Mouse (Mus musculus): ENCODE measurements around the gene Opalin. TPM values are rescaled to one million over a fixed set of nuclear protein-coding genes. Genes with fewer than 3 reads are reported as not detected.

Opalin gene
- polyA plus RNA-seq (2016; fragmentation: Nextera tagmentation; extraction: Ambion mirVana) = not detected in 2 replicates

DNA sequence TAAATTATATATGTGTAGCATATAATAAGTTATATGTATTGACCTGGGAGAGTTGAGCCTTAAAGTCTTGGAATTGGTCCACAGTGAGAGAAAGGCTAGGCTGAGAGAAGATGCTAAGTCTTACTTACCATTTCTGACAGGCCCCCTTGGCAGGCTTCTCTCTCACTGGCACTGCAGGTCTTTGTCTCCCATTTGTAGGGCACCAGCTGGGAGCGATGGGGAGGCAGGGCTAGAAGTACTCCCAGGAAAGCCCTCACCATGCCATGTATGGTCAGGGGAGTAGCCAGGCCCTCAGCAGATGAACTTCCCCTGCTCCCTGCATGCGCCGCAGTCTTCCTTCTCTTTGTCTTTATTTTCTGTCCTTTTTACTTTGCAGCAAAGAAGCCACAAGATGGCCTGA is at the start of gene Opalin:
Gene Opalin, minus strand, starts transcription at position 208 of the 400 bp plus-strand sequence.
- H3K36me3 ChIP-seq (replicated peaks) = no peaks in the 10 kb centered on the region
- 82% methylated on average over 3 of the region's 3 CpGs for WGBS
- no peak for DNase-seq (ENCODE audit: extremely low spot score, low spot score)

DNA sequence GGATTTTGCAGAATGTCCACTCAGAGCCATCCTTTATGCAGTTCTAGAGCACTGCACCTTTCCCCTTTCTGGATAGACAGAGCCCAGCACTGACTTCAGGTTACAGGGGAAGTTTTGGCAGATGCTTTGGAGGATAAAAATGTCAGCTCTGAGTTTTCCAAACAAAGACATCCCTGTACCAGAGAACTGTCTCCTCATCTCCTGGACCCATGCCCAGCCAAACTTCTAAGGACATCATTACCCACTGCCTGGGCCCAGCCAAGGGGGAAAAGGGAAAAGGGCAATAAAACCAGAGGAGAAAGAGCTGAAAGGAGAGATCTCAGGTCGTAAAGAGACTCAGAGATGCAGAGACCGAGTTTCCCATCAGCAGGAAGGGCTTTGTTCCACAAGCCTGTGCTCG is 46.1 kb upstream of the Opalin start:
- Histone ChIP-seq H3K4me3 (no peak overlapping the region), H3K27ac (0 out of 2 replicates have a peak overlapping the region, but pooled peaks have one; percentile 2), H3K4me1 (peaks cover 13% of the 10 kb centered on the region), H3K27me3 (ENCODE audit: poor library complexity, severe bottlenecking) (peaks cover 15% of the 10 kb centered on the region; the same call in 1 of the 2 replicates), H3K9me3 (no peaks in the 10 kb centered on the region), H3K36me3 (replicated peaks) (no peaks in the 10 kb centered on the region)
- no peak for DNase-seq (ENCODE audit: extremely low spot score, low spot score)
- 26% methylated on average over 3 of the region's 3 CpGs for WGBS

More for the DNA sequence above, at the start of gene Opalin:
- no peaks in the 10 kb centered on the region for H3K9me3 ChIP-seq
- H3K4me3 ChIP-seq = no peak within 1 kb of the TSS
- no peaks in the 10 kb centered on the region for H3K27me3 ChIP-seq (ENCODE audit: poor library complexity, severe bottlenecking)
- peaks cover 10% of the 10 kb centered on the region for H3K4me1 ChIP-seq
- H3K27ac ChIP-seq = no peak within 1 kb of the TSS

DNA sequence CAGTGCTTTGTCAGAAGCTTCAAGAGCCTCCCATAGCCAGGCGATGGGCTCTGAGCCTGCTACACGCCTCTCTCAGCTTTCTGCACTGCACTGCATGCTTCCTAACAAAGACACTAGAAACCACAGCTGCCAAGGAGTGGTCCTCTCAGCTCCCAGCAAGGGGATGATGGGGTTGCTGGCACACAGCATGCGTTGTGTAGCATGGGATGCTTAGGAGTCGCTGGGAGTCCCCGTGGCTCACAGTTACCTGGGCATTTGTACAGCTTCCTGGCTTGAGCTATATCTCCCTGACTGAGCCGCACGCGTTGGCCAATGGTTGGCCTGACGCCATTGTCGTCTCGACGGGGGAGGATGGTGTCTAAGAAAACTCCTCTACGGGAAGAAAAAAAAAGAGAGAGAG is 43.0 kb upstream of the Opalin start:
- Histone ChIP-seq H3K4me1 (peaks cover 20% of the 10 kb centered on the region), H3K27me3 (ENCODE audit: poor library complexity, severe bottlenecking) (peaks cover 36% of the 10 kb centered on the region), H3K36me3 (replicated peaks) (no peaks in the 10 kb centered on the region), H3K4me3 (no peak overlapping the region), H3K27ac (0 out of 2 replicates have a peak overlapping the region, but pooled peaks have one; percentile 20), H3K9me3 (no peaks in the 10 kb centered on the region)
- WGBS = 90% methylated on average over 13 of the region's 13 CpGs
- no peak for DNase-seq (ENCODE audit: extremely low spot score, low spot score)

DNA sequence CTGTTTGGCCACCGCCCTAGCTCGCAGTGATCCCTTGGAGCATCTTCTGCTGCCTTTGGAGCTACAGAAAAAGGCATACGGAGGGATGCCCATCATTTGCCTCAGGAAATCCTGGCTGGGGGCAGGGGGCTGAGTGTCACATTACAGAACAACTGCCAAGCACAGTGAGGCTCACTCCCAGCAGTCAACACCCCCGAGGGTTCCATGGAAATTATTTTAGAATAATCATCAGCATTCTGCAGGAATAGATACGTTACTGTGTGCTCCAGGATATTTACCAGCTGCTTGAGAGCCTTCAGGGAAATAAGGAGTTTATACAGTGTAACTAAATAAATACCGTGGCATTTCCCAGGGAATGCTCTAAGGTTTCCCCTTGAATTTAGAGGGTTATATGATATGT is 41.4 kb upstream of the Opalin start:
- Histone ChIP-seq H3K36me3 (replicated peaks) (no peaks in the 10 kb centered on the region), H3K4me3 (no peak overlapping the region), H3K27ac (no peak overlapping the region), H3K27me3 (ENCODE audit: poor library complexity, severe bottlenecking) (peaks cover 41% of the 10 kb centered on the region), H3K9me3 (no peaks in the 10 kb centered on the region), H3K4me1 (peaks cover 36% of the 10 kb centered on the region)
- DNase-seq (ENCODE audit: extremely low spot score, low spot score) = no peak
- 72% methylated on average over 6 of the region's 6 CpGs for WGBS

DNA sequence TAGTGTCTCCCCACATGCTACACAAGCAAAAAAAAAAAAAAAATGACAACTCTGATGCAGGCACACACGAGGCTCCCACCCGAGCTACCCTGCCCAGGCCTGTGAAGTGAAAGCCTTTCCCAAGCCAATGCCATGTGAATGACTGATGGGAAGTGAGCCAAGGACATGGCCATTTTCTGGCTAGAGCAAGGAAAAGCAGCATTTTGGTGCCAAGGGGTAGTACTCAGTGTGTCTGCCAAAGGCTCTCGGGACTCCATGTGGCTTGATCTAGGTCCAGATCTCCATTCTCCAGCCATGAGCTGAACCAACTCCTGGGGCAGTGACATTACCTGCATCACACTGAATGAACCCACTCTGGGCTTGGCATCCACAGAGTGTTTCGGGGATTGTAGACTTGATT is 40.4 kb upstream of the Opalin start:
- no peaks in the 10 kb centered on the region for H3K36me3 ChIP-seq (replicated peaks)
- H3K9me3 ChIP-seq = no peaks in the 10 kb centered on the region
- H3K27me3 ChIP-seq (ENCODE audit: poor library complexity, severe bottlenecking) = peaks cover 52% of the 10 kb centered on the region
- no peak overlapping the region for H3K27ac ChIP-seq
- 92% methylated on average over 4 of the region's 4 CpGs for WGBS
- no peak for DNase-seq (ENCODE audit: extremely low spot score, low spot score)
- H3K4me1 ChIP-seq = peaks cover 39% of the 10 kb centered on the region
- no peak overlapping the region for H3K4me3 ChIP-seq

DNA sequence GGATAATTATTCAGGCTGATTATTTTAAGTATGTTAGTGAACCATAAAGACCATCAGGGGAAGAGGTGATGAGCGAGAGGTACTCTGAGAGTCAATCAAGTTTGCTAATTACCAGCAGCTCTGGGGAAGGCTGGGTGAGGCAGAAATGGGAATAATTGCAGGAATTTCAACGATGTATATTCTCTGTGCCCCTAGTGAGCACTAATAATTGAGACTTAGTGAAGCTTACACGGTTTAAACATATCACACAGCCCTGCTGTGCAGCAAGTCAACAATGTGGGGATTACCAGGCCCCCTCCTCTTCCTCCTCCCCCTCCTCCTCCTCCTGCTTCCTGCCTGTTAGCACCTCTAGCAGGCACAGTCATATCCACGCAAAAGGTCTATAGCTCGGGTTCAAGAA is 37.7 kb upstream of the Opalin start:
- DNase-seq (ENCODE audit: extremely low spot score, low spot score) = no peak
- Histone ChIP-seq H3K36me3 (replicated peaks) (no peaks in the 10 kb centered on the region), H3K9me3 (no peaks in the 10 kb centered on the region), H3K27ac (peak overlapping the region; percentile 69), H3K27me3 (ENCODE audit: poor library complexity, severe bottlenecking) (peaks cover 70% of the 10 kb centered on the region), H3K4me3 (peak overlapping the region; percentile 8; the same call in 1 of the 2 replicates), H3K4me1 (peaks cover 58% of the 10 kb centered on the region)
- WGBS = 19% methylated on average over 5 of the region's 5 CpGs

DNA sequence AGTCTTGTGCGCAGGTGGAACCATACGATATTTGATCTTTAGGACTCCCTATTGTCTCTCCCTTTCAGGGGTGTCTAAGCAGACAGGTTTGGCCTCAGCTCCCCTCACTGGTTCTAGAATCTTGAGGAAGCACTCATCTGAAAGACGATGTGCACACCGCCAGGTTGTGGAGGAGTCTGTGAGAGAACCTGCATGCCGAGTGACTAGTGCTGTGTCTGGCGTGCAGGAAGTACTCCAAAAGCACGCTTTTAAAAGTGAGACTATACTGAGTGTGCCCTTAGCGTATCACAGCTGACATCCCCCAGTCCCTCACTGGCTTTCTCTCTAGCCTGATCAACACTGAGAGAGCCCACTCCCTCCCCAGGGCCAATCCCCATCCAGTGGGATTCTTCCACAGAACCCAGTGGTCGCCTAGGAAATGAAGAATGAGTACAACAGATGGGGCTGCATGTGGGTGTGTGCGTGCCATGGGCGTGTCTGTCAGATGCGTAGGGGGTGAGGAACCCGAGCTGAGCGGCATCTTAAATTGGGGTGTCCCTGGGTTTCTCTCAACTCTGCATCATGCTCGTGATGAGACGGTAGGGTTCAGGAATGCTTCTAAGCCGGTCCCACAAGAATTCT is 37.1 kb upstream of the Opalin start:
- Histone ChIP-seq H3K4me1 (peaks cover 64% of the 10 kb centered on the region), H3K4me3 (peak overlapping the region; percentile 8; the same call in 1 of the 2 replicates), H3K9me3 (no peaks in the 10 kb centered on the region), H3K36me3 (replicated peaks) (no peaks in the 10 kb centered on the region), H3K27me3 (ENCODE audit: poor library complexity, severe bottlenecking) (peaks cover 66% of the 10 kb centered on the region), H3K27ac (peak overlapping the region; percentile 69)
- DNase-seq (ENCODE audit: extremely low spot score, low spot score) = peak; percentile 60
- WGBS = 53% methylated on average over 17 of the region's 17 CpGs

DNA sequence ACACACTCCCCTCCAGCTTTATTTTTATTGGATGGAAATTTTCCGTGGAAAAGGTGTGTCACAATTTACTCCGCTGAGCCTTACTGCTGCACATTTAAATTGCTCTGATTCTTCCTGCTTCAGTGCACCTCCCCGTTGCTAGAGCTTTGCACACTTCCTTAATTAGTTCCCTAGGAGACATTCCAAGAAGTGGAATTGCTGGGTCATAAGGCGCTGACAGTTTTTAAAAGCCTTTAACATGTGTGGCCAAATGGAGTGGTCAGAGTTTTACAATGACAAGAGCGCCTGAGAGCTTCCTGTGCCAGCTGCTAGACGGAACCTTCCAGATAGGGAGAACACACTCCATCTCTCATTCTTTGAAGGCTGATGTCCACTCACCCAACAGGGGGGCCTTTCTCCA is 35.7 kb upstream of the Opalin start:
- peaks cover 62% of the 10 kb centered on the region for H3K27me3 ChIP-seq (ENCODE audit: poor library complexity, severe bottlenecking)
- H3K4me1 ChIP-seq = peaks cover 70% of the 10 kb centered on the region
- DNase-seq (ENCODE audit: extremely low spot score, low spot score) = no peak
- H3K27ac ChIP-seq = no peak overlapping the region
- WGBS = 58% methylated on average over 6 of the region's 6 CpGs
- H3K9me3 ChIP-seq = no peaks in the 10 kb centered on the region
- H3K4me3 ChIP-seq = no peak overlapping the region
- no peaks in the 10 kb centered on the region for H3K36me3 ChIP-seq (replicated peaks)

DNA sequence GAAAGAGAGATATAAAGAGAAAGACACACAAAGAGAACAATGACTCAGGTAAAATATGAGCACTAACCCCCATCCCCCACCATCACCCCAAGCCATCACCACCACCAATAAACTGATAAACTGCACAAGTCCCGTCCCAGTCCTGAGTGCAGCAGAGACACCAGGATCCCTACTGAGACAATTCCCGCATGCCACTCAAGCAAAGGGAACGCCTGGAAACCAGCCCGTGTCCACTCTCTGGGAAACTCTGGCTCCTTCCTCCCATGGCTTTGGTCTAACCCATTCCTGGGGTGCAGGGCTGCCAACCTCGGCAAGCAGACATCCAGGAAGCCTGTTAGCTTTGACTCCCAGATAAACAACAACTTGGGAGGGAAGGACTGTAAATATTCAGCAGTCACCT is 33.1 kb upstream of the Opalin start:
- H3K27ac ChIP-seq = peak overlapping the region; percentile 52
- peaks cover 71% of the 10 kb centered on the region for H3K27me3 ChIP-seq (ENCODE audit: poor library complexity, severe bottlenecking)
- no peak overlapping the region for H3K4me3 ChIP-seq
- WGBS = 47% methylated on average over 5 of the region's 5 CpGs
- no peak for DNase-seq (ENCODE audit: extremely low spot score, low spot score)
- H3K9me3 ChIP-seq = no peaks in the 10 kb centered on the region
- H3K36me3 ChIP-seq (replicated peaks) = no peaks in the 10 kb centered on the region
- H3K4me1 ChIP-seq = peaks cover 81% of the 10 kb centered on the region

DNA sequence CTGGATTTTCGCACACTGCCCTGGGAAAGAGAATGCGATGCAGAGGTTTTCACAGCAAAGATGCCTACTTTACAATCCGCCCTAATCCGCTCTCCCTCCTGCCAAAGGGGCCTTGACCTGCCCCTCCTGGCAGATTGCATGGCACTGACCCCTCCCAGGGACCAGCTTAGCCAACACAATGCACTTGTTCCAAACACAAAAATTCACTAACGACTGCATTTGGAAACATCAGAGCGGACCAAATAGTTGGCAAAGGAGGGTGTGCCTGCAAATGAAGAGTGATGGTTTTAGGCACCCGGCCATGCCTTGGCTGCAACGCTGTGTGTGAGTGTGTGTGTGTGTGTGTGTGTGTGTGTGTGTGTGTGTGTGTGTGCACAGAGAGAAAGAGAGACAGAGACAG is 32.6 kb upstream of the Opalin start:
- H3K27ac ChIP-seq = peak overlapping the region; percentile 52
- 39% methylated on average over 8 of the region's 8 CpGs for WGBS
- peaks cover 74% of the 10 kb centered on the region for H3K27me3 ChIP-seq (ENCODE audit: poor library complexity, severe bottlenecking)
- DNase-seq (ENCODE audit: extremely low spot score, low spot score) = no peak
- H3K9me3 ChIP-seq = no peaks in the 10 kb centered on the region
- no peak overlapping the region for H3K4me3 ChIP-seq
- H3K36me3 ChIP-seq (replicated peaks) = no peaks in the 10 kb centered on the region
- peaks cover 77% of the 10 kb centered on the region for H3K4me1 ChIP-seq

DNA sequence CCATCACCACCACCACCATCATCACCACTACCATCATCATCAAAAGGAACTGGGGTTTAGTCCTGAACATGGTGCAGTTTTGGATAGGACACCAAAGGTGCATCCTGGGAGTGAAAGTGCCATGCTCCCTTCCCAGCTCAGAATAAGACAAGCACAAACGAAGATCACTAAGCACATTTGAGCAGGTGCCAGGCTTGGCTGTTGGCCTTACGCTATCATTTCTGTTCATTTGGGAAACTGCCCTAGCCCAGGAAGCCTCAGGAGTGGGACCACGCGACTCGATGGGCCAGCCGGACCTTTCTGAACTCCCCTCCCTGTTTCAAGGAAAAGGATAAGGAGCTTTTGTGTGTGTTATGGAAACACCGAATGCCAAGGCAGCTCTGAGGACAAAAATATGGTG is 31.8 kb upstream of the Opalin start:
- Histone ChIP-seq H3K9me3 (no peaks in the 10 kb centered on the region), H3K27me3 (ENCODE audit: poor library complexity, severe bottlenecking) (peaks cover 75% of the 10 kb centered on the region)
- WGBS = 87% methylated on average over 7 of the region's 7 CpGs

DNA sequence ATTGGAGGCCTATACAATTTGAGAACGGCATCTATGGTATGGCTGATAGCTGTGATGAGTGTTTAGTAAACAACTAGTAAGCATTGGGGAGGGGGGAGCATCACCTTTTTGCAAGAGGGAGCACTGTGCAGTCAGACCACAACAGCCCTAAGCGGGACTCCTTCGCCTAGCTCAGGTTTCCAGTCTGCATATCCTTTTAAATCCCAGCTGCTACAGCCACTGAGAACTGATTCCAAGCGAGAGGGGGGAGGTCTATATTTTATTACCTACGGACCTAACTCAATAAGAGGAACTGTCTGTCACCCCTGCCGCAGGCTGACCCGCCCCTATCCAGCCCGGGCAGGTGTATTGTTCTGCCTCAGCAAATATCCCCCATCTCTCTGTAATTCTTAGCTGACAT is 30.6 kb upstream of the Opalin start:
- Histone ChIP-seq H3K36me3 (replicated peaks) (no peaks in the 10 kb centered on the region), H3K27ac (no peak overlapping the region), H3K4me1 (peaks cover 57% of the 10 kb centered on the region), H3K27me3 (ENCODE audit: poor library complexity, severe bottlenecking) (peaks cover 64% of the 10 kb centered on the region), H3K9me3 (no peaks in the 10 kb centered on the region), H3K4me3 (no peak overlapping the region)
- WGBS = 78% methylated on average over 8 of the region's 8 CpGs
- DNase-seq (ENCODE audit: extremely low spot score, low spot score) = no peak

More for the DNA sequence above, 31.8 kb upstream of the Opalin start:
- Histone ChIP-seq H3K4me1 (peaks cover 68% of the 10 kb centered on the region), H3K4me3 (no peak overlapping the region), H3K36me3 (replicated peaks) (no peaks in the 10 kb centered on the region), H3K27ac (peak overlapping the region; percentile 49; the same call in 1 of the 2 replicates)
- no peak for DNase-seq (ENCODE audit: extremely low spot score, low spot score)

DNA sequence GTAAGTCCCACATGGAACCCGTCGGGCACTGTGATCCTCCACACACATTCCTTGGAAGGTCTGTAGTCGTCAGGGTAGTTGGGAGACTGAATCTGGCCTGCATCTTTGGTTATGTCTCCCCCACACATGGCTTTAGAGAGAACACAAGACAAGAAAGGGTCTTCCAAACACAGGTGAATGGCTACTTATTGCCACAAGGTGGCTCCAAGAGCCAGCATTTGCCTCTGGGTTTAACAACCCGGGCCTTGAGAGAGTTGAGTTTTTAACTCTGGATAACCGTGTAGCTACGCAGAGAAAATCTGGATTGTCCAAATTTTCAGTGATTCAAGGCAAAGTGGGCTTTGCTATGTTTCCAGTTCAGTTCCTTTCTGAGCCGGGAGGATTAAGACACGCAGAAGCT is 28.0 kb upstream of the Opalin start:
- no peak overlapping the region for H3K27ac ChIP-seq
- H3K36me3 ChIP-seq (replicated peaks) = no peaks in the 10 kb centered on the region
- WGBS = 46% methylated on average over 8 of the region's 8 CpGs
- peaks cover 47% of the 10 kb centered on the region for H3K27me3 ChIP-seq (ENCODE audit: poor library complexity, severe bottlenecking)
- peaks cover 40% of the 10 kb centered on the region for H3K4me1 ChIP-seq
- H3K9me3 ChIP-seq = no peaks in the 10 kb centered on the region
- no peak for DNase-seq (ENCODE audit: extremely low spot score, low spot score)
- no peak overlapping the region for H3K4me3 ChIP-seq

Data from forebrain, embryonic 10.5 days (tissue).